Mouse (Mus musculus) splenic B cell, adult 2 months (primary cell): ENCODE measurements at regions not wholly inside any gene's neighbourhood (a gene's known extent, or its start where the extent isn't known, plus 50 kb on each side); places are given as distances from the start of the nearest gene placed in this dataset.
"Not testable (repeated sequence)": the region's sequence is repeated elsewhere in the genome, so short reads cannot be mapped to it uniquely, and the experiment has no call there.

Experiments
- DNase-seq: peaks from one replicate; pipeline ENCODE4 v3.0.0-alpha.2; 2011; ENCODE audit warnings: low read depth, low spot score
- H3K27me3 ChIP-seq: 2 replicates; pipeline ENCODE4 v1.6.1; 2012; ENCODE audit warnings: mild to moderate bottlenecking, low read length, moderate library complexity, mixed read lengths; ENCODE audit not compliant: control insufficient read depth, poor library complexity, insufficient read depth, severe bottlenecking
- H3K36me3 ChIP-seq: 2 replicates; pipeline ENCODE4 v1.6.1; 2012; ENCODE audit warnings: mild to moderate bottlenecking, low read length, moderate library complexity, mixed read lengths; ENCODE audit not compliant: control insufficient read depth, poor library complexity, insufficient read depth, severe bottlenecking

DNA sequence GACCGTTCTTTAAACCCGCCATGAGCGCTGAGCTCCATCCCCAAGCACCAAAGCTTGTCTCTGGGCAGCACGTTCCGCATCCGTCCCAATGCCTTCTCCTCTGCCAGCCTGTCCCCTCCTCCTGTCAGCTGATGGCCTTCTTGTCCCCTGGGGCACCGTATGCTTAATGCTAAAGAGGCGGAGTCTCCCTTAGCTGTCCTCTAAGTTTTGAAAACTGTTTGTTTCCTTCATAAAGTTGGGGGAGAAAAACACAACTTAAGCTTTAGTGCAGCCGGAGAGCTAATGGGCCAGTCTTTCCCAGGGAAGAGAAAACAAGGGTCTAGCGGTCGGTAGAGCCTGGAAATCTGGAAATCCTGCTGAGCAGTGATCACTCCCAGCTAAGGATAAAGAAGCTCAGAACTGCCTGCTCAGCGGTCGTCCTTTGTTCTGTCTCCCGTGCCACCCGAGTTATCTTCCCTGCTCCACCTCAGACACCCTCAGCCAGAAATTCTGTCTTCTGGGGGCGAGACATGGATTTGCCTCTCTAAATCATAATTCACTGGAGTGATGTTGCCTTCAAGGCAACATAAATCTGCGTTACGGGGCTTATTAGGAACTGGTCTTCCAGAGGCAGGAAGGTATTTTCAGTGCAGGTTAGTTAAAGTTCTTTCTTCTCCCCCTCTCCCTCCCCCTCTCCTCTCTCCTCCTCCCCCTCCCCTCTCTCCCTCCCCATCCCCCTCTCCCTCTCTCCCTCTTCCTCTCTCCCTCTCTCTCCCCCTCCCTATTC is 117.0 kb upstream of the Dlg1 start:
- Histone ChIP-seq H3K27me3 (no peaks in the 10 kb centered on the region; the same call in 1 of the 2 replicates), H3K36me3 (no peaks in the 10 kb centered on the region)
- no peak for DNase-seq

DNA sequence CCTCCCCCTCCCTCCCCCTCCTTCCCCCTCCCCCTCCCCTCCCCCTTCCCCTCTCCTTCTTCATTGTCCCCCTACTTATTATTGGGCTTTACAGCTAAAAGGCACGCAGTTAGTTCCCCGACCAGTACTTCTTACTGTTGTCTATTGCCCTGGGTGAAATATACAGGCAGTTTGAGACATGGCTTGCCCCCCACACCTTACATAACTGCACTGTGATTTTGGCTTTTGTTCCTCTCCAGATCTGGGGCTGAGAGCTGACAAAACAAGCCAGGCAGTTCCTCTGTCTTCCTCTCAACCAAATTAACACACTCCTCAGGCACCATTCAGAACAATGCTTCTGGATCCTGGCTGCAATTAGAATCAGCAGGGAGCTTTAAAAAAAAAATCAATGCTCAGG is 116.4 kb upstream of the Dlg1 start:
- DNase-seq: no peak
- H3K36me3 ChIP-seq: no peaks in the 10 kb centered on the region
- H3K27me3 ChIP-seq: no peaks in the 10 kb centered on the region; the same call in 1 of the 2 replicates

- H3K36me3 ChIP-seq: no peaks in the 10 kb centered on the region
- no peaks in the 10 kb centered on the region; the same call in 1 of the 2 replicates for H3K27me3 ChIP-seq
- DNase-seq: no peak
Observed at GRCm38 (mm10) chr16:31547391-31547790, 115.9 kb upstream of the Dlg1 start.

GRCm38 (mm10) chr16:31549975-31550374 is 113.3 kb upstream of the Dlg1 start:
- no peak for DNase-seq
- no peaks in the 10 kb centered on the region; the same call in 1 of the 2 replicates for H3K27me3 ChIP-seq
- no peaks in the 10 kb centered on the region for H3K36me3 ChIP-seq

DNA sequence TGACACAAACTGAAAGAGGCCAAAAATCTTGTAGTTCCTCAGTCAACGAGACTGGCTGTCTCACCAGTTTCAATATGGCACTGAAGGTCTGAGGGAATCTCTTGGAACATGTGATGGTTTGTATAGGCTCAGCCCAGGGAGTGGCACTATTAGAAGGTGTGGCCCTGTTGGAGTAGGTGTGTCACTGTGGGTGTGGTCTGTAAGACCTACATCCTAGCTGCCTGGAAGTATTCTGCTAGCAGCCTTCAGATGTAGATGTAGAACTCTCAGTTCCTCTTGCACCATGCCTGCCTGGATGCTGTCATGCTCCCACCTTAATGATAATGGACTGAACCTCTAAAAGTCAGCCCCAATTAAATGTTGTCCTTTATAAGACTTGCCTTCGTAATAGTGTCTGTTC is 112.7 kb upstream of the Dlg1 start:
- H3K27me3 ChIP-seq, DNase-seq, H3K36me3 ChIP-seq: not testable (repeated sequence)

DNA sequence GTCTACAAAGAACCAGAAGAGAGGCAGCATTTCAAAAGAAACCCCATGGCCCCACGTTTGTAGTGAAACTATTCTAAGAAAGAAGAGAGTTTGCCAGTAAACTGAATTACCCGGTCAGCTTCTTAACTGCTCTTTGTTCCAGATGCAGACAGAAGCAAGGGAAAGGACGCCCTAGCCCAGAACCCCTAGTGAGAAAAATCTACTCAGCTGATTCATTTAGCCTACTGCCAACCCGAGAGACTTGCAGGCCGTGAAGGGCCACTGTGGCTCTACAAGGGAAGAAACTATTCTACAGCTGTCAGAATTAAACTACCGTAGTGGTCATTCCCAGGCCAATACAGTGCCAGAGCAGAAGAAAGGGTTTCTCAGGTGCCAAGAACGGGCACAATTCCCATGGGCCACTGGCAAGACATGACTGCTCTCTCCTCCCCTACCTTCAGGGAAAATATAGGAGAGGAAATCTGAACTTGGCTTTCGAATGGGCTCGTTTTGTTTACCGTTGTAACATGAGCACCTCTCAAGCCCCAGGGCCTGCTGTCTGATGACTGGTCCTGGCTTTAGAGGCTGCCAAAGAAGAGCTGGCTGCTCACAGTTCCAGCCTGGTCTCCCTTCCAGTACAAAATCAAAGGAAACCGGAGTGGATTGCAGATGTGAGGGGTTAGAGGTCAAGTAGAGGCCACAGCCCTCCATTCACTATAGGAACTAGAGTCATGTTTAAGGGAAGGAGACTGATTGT is 111.7 kb upstream of the Dlg1 start:
- no peaks in the 10 kb centered on the region; the same call in 1 of the 2 replicates for H3K27me3 ChIP-seq
- no peaks in the 10 kb centered on the region for H3K36me3 ChIP-seq
- DNase-seq: no peak

- no peaks in the 10 kb centered on the region for H3K36me3 ChIP-seq
- no peak for DNase-seq
Observed at GRCm38 (mm10) chr16:31553361-31554146, 109.7 kb upstream of the Dlg1 start.

GRCm38 (mm10) chr16:31560426-31560825 is 102.8 kb upstream of the Dlg1 start:
- DNase-seq: no peak
- Histone ChIP-seq H3K27me3 (no peaks in the 10 kb centered on the region), H3K36me3 (no peaks in the 10 kb centered on the region)

More at GRCm38 (mm10) chr16:31553361-31554146, 109.7 kb upstream of the Dlg1 start:
- no peaks in the 10 kb centered on the region for H3K27me3 ChIP-seq

DNA sequence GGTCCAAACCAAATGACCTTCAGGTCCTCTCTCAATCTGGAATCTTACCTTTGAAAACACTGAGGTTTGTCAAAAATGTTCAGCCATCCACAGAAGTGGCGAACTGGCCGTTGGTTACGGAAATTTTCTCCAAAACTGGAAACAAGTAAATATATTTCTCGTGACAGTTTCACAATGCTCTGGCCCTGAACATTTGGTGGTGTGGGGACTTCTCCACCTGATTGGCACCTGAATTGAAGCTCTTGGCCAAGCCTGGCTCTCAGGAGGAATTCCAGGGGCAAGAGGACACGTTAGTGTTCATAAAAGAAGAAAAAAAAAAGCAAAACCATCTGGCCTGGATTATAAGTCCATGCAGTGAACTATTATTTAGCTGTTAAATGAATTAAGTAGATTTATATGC is 98.3 kb upstream of the Dlg1 start:
- no peaks in the 10 kb centered on the region for H3K27me3 ChIP-seq
- H3K36me3 ChIP-seq: no peaks in the 10 kb centered on the region
- DNase-seq: no peak

DNA sequence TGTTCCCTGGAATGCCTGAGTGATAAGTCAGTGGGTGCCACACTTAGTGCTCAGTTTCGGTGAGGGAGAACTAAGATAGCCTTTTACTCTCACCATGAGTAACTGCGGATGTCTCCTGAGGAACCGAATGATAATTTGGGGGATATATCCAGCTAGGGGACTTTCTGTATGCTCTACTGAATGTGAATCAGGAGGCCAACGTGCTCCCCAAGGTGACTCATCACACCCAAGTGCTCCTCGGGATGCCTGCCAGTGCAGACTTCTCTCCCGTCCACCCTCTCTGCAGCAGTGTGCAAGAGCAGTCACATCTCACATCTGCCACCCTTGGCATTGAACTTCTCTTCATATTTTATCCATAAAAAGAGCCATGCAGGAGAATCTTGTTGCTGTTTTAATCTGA is 94.9 kb upstream of the Dlg1 start:
- Histone ChIP-seq H3K36me3 (no peaks in the 10 kb centered on the region), H3K27me3 (no peaks in the 10 kb centered on the region)
- no peak for DNase-seq

GRCm38 (mm10) chr16:31569871-31570270 is 93.4 kb upstream of the Dlg1 start:
- Histone ChIP-seq H3K36me3 (no peaks in the 10 kb centered on the region), H3K27me3 (no peaks in the 10 kb centered on the region)
- DNase-seq: no peak

- no peak for DNase-seq
- no peaks in the 10 kb centered on the region for H3K27me3 ChIP-seq
- H3K36me3 ChIP-seq: no peaks in the 10 kb centered on the region
Observed at GRCm38 (mm10) chr16:31570311-31571139, 92.7 kb upstream of the Dlg1 start.

GRCm38 (mm10) chr16:31573833-31574232 is 89.4 kb upstream of the Dlg1 start:
- H3K36me3 ChIP-seq, H3K27me3 ChIP-seq, DNase-seq: not testable (repeated sequence)

DNA sequence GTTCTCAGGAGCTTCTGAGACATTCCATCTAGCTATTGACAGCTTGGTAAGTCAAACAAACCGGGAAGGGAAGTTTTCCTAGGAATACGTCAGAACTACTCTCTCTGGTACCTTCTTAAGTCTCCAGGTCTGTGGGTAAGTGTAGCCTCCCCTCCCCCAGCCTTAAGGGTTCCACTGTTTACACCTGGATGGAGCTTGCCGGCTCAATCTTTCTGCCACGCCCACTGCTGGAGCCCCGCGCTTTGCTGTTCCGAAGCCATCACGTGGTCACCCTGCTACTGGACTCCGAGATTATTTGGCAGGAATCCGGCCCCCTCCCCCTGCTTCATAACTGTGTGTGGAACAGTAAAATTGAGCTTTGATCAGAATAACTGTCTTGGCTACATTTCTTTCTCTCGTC is 87.6 kb upstream of the Dlg1 start:
- not testable (repeated sequence) for H3K27me3 ChIP-seq, H3K36me3 ChIP-seq, DNase-seq
